Mouse (Mus musculus): ENCODE data around the gene Epsti1.

- TF ChIP-seq CTCF (IDR thresholded peaks at IDR 0.05) = no peak
- TF ChIP-seq EP300 (IDR thresholded peaks at IDR 0.05; ENCODE audit: insufficient read depth, low read depth, low read length) = no peak
- no peak for TF ChIP-seq POLR2A (IDR thresholded peaks at IDR 0.05; ENCODE audit: insufficient read depth, low read depth, low read length)
Measured at GRCm38 (mm10) chr14:77932150-77933047, 28.4 kb downstream of the Epsti1 start.
